Mouse (Mus musculus) 3T3-L1 (cell line): Measurements from ENCODE around the gene Elavl1.
"Not testable (repeated sequence)": the region's sequence is repeated elsewhere in the genome, so short reads cannot be mapped to it uniquely, and the experiment has no call there.

Experiments
- DNase-seq: peaks from one replicate; pipeline ENCODE4 v3.0.0-alpha.2; 2015; ENCODE audit warnings: low read depth, low spot score

The Elavl1 gene

DNA sequence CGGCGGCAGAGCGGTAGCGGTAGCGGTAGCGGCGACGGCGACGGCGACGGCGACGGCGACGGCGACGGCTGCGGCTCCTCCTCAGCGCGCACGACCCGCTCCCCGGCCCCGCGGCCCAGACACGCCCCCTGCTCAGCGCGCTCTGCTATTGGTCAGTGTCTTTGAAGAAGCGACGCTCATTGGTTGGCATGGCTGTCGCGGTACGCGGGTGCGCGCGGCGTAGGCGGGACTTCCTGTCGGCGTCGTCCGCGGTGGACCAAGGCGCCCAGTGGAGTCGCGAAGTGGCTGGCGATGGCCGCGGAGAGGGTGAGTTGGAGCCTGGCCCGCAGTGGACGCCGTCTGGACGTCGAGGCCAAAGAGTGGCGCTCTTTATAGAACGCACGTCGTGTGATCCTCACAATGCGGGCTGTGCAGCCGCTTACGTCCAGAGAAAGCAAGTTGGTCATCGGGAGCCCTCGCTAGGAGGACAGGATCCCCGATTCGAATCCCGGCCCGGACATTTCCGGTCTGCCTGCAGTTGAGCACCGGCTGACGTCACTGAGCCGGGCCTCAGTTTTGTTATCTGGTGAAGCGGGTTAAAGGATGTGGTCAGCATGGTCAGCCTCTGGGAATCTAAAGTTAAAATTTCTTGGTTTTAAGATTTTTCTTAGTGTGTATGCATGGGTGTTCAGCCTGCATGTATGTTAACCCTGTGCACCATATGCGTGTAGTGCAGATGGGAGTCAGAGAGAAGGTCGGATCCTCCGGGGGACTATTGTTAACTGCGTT lies at the start of gene Elavl1, which contains the start of gene Ccl25:
Elavl1 (minus strand) TSS at position 431 of the 768 bp plus-strand sequence.
Ccl25 (plus strand) TSS at position 228 of the 768 bp plus-strand sequence.
- DNase-seq, result peak; percentile 93

- DNase-seq, result peak; percentile 63
Observed at GRCm38 (mm10) chr8:4372657-4373056, 47.4 kb upstream of the Elavl1 start.

- DNase-seq, result peak; percentile 73
Observed at GRCm38 (mm10) chr8:4370078-4370477, 44.9 kb upstream of the Elavl1 start.

GRCm38 (mm10) chr8:4368470-4368869 lies 43.3 kb upstream of the Elavl1 start:
- no peak for DNase-seq

- peak; percentile 23 for DNase-seq
Observed at GRCm38 (mm10) chr8:4367808-4368207, 42.6 kb upstream of the Elavl1 start.

DNA sequence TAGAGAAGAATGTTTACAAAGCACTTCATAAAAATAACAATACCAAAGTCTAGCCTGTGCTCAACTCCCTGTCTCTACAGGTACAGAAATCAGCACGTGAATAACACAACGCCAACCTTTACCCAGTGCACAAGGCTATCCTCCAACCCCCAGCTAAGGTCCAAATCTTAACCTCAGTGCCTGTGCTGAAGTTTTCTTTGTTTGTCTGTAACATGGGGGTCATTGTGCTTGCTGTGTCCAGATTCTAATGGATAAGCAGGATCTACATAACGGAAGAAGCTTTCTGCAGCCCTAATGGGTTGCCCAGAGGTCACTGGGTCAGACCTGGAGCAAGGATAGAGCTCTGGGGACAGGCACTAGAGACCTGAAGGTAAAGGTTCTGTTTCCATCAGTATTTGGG lies 41.0 kb upstream of the Elavl1 start:
- no peak for DNase-seq

DNA sequence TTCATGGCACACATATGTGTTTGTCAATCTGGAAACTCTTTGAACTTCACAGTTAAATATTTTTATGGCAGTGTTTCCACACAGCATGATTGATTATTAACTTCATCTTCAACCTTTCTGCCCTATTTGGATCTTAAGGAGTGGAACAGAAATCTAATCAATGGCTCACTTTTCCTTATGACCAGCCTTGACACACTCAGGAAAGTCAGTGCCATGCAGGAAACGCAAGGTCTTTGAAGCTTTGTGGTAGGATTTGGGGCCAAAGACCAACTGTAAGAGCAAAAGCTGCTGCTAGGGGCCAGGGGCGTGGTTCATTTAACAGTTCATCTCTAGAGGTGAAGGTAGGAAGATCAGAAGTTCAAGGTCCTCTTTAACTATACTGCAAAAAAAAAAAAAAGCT lies 35.7 kb upstream of the Elavl1 start:
- no peak for DNase-seq

GRCm38 (mm10) chr8:4359362-4359761 lies 34.1 kb upstream of the Elavl1 start:
- DNase-seq, result no peak

DNA sequence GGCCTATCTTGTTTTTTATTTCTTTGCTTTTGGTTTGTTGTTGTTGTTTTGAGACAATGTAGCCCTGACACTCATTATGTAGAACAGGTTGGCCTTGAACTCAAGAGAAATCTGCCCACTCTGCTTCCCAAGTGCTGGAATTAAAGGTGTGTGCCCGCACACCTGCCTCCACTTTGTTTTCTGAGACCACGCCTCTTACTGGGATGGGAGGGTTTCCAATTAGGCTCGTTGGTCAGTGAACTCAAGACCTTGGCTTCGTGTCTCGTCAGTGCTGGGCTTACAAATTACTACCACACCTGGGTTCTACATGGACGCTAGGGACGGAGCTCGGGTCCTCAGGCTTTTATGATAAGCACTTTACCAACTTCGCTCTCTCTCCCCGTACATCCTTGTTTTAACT lies 30.2 kb upstream of the Elavl1 start:
- no peak for DNase-seq

DNA sequence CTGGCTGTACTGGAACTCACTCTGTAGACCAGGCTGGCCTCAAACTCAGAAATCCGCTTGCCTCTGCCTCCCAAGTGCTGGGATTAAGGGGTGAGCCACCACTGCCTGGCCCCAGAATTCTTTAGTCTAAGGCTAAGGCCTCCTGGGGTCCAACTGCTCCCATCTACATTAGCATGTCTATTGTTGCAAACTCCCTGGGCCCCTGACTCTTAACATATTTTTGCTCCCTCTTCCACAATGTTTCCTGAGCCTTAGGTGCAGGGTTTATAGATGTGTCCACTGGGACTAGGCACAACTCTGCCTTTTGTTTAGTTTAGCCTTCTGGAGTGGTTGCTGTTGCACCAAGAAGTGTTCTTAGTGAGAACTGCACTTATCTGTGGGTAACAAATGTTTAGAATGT lies 29.3 kb upstream of the Elavl1 start:
- DNase-seq, result no peak

- no peak for DNase-seq
Observed at GRCm38 (mm10) chr8:4353741-4354140, 28.5 kb upstream of the Elavl1 start.

DNA sequence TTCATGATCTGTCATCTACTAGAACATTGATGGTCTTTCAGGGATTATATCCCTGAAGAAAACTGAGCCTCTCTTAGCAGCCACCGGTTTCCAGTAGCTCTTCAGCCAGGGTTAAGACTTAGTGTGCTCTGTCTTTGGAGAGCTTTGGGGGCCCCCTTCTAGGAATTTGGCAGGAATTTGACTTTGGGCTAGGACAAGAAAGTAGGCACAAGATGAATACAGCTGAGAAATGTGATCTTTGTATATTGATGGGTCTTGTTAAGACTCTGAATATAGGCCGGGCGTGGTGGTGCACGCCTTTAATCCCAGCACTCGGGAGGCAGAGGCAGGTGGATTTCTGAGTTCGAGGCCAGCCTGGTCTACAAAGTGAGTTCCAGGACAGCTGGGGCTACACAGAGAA lies 27.3 kb upstream of the Elavl1 start:
- not testable (repeated sequence) for DNase-seq

- no peak for DNase-seq
Observed at GRCm38 (mm10) chr8:4350618-4351017, 25.4 kb upstream of the Elavl1 start.

- no peak for DNase-seq
Observed at GRCm38 (mm10) chr8:4349335-4349734, 24.1 kb upstream of the Elavl1 start.

- DNase-seq, result no peak
Observed at GRCm38 (mm10) chr8:4348275-4348674, 23.1 kb upstream of the Elavl1 start.

- no peak for DNase-seq
Observed at GRCm38 (mm10) chr8:4347661-4348060, 22.4 kb upstream of the Elavl1 start.

GRCm38 (mm10) chr8:4340207-4340606 lies 15.0 kb upstream of the Elavl1 start:
- DNase-seq, result no peak

- DNase-seq, result no peak
Observed at GRCm38 (mm10) chr8:4335678-4336077, 10.5 kb upstream of the Elavl1 start.

GRCm38 (mm10) chr8:4333966-4334365 lies 8.8 kb upstream of the Elavl1 start:
- DNase-seq, result no peak

DNA sequence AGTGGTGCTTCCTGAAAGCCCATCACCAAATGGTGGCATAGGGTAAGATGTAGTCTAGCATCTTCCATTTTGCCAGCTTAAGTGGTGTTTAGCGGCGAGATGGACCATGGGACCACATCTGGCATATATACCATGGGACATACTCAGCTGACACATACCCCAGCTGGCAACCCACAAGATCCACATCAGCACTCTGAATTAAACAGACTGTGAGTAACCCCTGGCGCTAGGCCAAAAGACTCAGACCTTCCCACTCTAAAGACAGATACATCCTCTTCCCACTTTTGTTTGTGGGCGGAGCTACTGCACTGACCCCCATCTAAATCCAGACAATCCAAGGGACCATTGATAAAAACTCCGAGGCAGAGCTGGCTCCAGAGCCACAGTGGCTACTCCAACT lies 3.8 kb upstream of the Elavl1 start:
- DNase-seq, result peak; percentile 69

DNA sequence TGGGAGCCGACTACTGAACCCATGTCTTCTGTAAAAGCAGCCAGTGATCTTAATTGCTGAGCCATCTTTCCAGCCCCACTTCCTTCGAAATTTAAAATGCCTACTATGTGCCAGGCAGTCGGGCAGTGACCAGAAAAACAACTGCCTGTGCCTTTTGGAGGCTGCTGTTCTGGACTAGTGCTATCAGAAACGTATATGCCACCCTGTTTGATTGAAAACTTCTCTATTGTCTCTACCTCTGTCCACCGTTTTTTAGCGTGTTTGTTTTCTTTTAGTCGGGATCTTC lies 481 bp upstream of the Elavl1 start:
- DNase-seq, result no peak

GRCm38 (mm10) chr8:4324525-4324924 lies 688 bp downstream of the Elavl1 start:
- peak; percentile 61 for DNase-seq

GRCm38 (mm10) chr8:4323917-4324316 lies 1.3 kb downstream of the Elavl1 start:
- peak; percentile 30 for DNase-seq

- DNase-seq, result peak; percentile 95
Observed at GRCm38 (mm10) chr8:4322470-4322869, 2.7 kb downstream of the Elavl1 start.
